Mouse (Mus musculus): ENCODE measurements at regions not wholly inside any gene's neighbourhood (a gene's known extent, or its start where the extent isn't known, plus 50 kb on each side); places are given as distances from the start of the nearest gene placed in this dataset.
A peak's percentile ranks its signal among the peaks of the same experiment; 100 is the strongest.

DNA sequence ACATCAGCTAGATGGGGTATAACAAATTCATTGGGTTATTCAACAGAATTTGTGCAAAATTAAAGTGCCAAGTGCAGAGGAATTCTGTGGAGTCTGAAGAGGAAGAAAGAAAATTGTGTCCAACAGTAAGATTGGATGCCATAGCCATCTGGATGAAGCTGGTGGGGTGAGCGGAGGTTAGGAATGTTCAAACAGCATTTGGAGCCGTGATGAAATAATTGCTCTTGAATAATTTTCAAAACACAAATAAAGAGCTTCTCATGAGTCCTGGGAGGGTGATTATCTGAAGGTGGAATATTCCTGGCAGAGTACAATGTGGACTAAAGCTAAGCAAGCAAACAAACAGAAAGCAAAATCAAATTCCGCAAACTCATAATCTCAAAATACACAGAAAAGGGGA lies 260.8 kb downstream of the 1190002N15Rik start:
- Histone ChIP-seq H3K27ac (ENCODE audit: low read depth, low read length) (no peak overlapping the region), H3K4me1 (ENCODE audit: insufficient read depth) (no peaks in the 10 kb centered on the region), H3K36me3 (ENCODE audit: insufficient read depth) (no peaks in the 10 kb centered on the region), H3K4me2 (ENCODE audit: low read depth) (no peak overlapping the region), H3K9me3 (ENCODE audit: low read length) (no peaks in the 10 kb centered on the region), H3K27me3 (ENCODE audit: insufficient read depth, low read length) (no peaks in the 10 kb centered on the region), H3K4me3 (ENCODE audit: low read depth, low read length) (no peak overlapping the region), H3K9ac (no peak overlapping the region)
- WGBS: 75% methylated on average over 3 of the region's 3 CpGs
- ATAC-seq: no peak
- TF ChIP-seq CTCF (IDR thresholded peaks at IDR 0.05; ENCODE audit: low read depth): no peak
- no peak for DNase-seq

DNA sequence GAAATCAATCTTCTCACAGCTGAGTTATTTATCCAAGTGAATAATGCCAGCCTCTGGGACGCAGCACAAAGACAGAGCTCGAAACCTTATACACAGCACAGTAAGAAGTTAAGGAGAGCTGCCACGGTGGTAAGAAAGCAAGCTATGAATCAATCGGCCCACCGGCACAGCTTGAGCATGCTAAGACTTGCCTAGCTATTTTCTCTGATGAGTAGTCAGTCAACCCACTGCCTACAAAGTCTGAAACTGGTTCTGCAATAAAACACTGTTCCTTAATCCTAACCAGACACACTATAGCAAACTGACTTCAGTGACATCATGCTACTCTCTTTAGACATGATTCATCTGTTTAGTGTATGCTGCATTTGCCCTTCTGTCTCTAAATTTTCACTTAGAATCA lies 268.7 kb downstream of the 1190002N15Rik start:
- H3K4me1 ChIP-seq (ENCODE audit: insufficient read depth): no peaks in the 10 kb centered on the region
- no peak overlapping the region for H3K4me3 ChIP-seq (ENCODE audit: low read depth, low read length)
- H3K36me3 ChIP-seq (ENCODE audit: insufficient read depth): no peaks in the 10 kb centered on the region
- TF ChIP-seq CTCF (IDR thresholded peaks at IDR 0.05; ENCODE audit: low read depth): no peak
- no peaks in the 10 kb centered on the region for H3K27me3 ChIP-seq (ENCODE audit: insufficient read depth, low read length)
- no peak overlapping the region for H3K4me2 ChIP-seq (ENCODE audit: low read depth)
- H3K27ac ChIP-seq (ENCODE audit: low read depth, low read length): no peak overlapping the region
- 83% methylated on average over 5 of the region's 5 CpGs for WGBS
- no peak overlapping the region for H3K9ac ChIP-seq
- H3K9me3 ChIP-seq (ENCODE audit: low read length): no peaks in the 10 kb centered on the region
- DNase-seq (no peak), ATAC-seq (no peak)

DNA sequence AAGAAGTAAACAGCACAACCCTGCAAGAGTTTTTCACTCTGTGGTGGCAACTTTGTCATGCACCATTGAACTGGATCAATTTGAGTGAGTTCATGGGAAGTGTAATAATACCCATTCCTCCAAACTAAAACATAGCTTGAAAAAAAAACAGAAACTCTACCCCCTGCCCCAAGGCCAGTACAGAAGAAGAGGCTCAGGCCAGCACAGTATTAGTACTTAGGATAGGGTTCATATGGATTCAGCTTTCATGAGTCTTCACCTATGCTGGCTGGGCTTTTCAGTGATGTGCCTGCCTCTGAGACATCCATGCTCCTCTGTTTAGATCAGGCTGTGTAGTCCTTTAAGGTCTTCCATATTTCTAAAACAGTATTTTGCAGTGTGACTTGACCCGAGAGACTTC lies 270.6 kb downstream of the 1190002N15Rik start:
- H3K9me3 ChIP-seq (ENCODE audit: low read length): no peaks in the 10 kb centered on the region
- H3K9ac ChIP-seq: no peak overlapping the region
- no peak for TF ChIP-seq CTCF (IDR thresholded peaks at IDR 0.05; ENCODE audit: low read depth)
- DNase-seq (no peak), ATAC-seq (no peak)
- H3K27me3 ChIP-seq (ENCODE audit: insufficient read depth, low read length): no peaks in the 10 kb centered on the region
- no peaks in the 10 kb centered on the region for H3K4me1 ChIP-seq (ENCODE audit: insufficient read depth)
- no peak overlapping the region for H3K27ac ChIP-seq (ENCODE audit: low read depth, low read length)
- 94% methylated on average over 1 of the region's 1 CpGs for WGBS
- H3K4me2 ChIP-seq (ENCODE audit: low read depth): no peak overlapping the region
- H3K4me3 ChIP-seq (ENCODE audit: low read depth, low read length): no peak overlapping the region
- no peaks in the 10 kb centered on the region for H3K36me3 ChIP-seq (ENCODE audit: insufficient read depth)

DNA sequence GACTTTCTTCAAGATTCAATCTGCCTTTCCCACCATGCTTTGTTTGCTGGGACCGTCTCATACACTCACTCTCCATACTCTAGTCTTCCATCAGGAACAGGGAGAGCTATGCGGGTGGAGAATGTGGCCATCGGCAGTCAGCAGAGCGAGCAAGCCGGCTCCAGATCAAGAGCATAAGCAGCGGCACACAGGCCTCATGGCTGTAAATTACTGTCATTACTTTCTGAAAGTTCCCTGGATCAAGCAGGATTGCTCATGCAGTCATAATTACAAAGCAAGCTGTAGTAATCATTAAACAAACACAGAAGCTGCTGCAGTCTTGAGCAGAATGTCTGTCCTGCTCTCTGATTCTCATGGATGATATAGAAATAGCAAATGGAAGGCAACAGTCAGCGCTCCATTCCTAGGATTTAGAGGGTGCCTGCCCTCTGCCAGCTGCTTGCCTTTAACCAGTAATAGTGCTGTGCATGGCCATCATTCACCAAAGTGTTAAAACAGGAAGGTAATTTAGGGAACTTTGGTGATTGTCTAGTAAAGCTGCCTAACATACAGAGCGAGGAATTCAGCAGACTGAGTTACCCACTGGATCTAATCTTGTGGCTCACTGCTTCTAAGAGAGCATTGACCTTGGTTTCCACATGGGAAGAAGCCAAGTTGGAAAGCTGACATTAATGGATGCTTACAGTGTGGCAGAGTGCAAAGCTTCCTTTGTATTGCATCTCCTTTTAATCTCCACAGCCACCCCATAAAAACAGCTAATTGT lies 298.2 kb downstream of the 1190002N15Rik start:
- Histone ChIP-seq H3K9me3 (ENCODE audit: low read length) (no peaks in the 10 kb centered on the region), H3K36me3 (ENCODE audit: insufficient read depth) (no peaks in the 10 kb centered on the region), H3K27me3 (ENCODE audit: insufficient read depth, low read length) (no peaks in the 10 kb centered on the region), H3K4me2 (ENCODE audit: low read depth) (no peak overlapping the region), H3K9ac (no peak overlapping the region), H3K27ac (ENCODE audit: low read depth, low read length) (no peak overlapping the region), H3K4me3 (ENCODE audit: low read depth, low read length) (no peak overlapping the region), H3K4me1 (ENCODE audit: insufficient read depth) (no peaks in the 10 kb centered on the region)
- 49% methylated on average over 8 of the region's 8 CpGs for WGBS
- peak; percentile 29; the same call in 1 of the 2 replicates for ATAC-seq
- no peak for DNase-seq
- TF ChIP-seq CTCF (IDR thresholded peaks at IDR 0.05; ENCODE audit: low read depth): no peak

DNA sequence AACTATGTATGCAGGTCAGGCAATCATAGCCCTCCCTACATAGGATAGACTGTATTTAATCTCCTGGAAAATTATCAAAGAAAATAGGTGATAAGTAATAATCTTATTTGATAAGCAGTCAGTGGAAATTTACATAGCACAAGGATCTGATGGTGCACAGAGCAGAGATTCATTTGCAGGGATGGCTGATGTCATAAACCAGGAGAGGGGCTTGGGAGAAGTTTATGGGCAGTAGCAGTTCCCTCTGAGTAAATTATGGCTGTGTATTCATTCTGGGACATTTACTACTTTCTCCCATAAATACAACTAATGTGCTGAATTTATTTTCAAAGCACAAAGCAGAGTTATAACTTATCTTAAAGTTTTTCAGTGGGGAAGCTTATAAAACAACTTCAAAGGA lies 299.3 kb downstream of the 1190002N15Rik start:
- H3K9me3 ChIP-seq (ENCODE audit: low read length): no peaks in the 10 kb centered on the region
- no peaks in the 10 kb centered on the region for H3K4me1 ChIP-seq (ENCODE audit: insufficient read depth)
- DNase-seq (no peak), ATAC-seq (no peak)
- no peak overlapping the region for H3K4me3 ChIP-seq (ENCODE audit: low read depth, low read length)
- TF ChIP-seq CTCF (IDR thresholded peaks at IDR 0.05; ENCODE audit: low read depth): no peak
- no peaks in the 10 kb centered on the region for H3K27me3 ChIP-seq (ENCODE audit: insufficient read depth, low read length)
- no peak overlapping the region for H3K9ac ChIP-seq
- H3K27ac ChIP-seq (ENCODE audit: low read depth, low read length): no peak overlapping the region
- no peaks in the 10 kb centered on the region for H3K36me3 ChIP-seq (ENCODE audit: insufficient read depth)
- H3K4me2 ChIP-seq (ENCODE audit: low read depth): no peak overlapping the region

DNA sequence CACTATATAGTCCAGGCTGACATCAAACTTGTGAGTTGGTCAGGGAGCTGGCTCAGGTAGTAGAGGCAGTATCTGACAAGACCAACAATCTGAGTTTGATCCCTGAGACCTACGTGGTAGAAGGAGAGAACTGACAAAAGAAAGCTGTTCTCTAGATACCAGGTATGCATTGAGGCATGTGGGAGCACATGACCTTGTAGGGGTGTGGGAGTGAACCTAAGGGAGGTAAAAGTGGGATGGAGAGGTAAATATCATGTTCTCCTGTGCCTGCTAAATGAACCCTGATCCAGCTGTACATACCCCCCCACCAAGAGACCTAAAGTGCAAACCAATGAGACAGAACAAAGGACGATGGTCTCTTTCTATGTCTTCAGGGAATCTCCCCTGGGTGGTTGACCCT lies 308.3 kb downstream of the 1190002N15Rik start:
- no peak for TF ChIP-seq CTCF (IDR thresholded peaks at IDR 0.05; ENCODE audit: low read depth)

DNA sequence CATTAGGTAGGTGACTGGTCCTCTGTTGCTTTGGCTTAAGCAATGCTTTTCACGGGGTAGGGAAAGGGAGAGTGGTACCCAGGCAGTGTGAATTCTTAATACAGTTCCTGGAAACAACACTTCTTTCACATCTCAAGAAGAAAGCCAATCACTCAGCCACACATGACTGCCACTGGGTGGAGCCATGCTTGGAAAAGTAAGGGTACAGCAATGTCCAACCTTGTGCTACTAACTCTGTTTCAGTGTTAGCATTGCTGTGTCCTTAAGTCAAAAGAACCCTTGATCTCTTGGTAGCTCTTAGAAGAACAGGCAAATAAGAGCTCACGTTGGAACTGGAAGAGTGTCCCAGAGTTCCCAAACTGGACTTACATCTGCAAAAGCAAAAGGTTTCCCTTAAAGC lies 318.8 kb downstream of the 1190002N15Rik start:
- Histone ChIP-seq H3K9me3 (ENCODE audit: low read length) (no peaks in the 10 kb centered on the region), H3K4me3 (ENCODE audit: low read depth, low read length) (no peak overlapping the region), H3K9ac (no peak overlapping the region), H3K27ac (ENCODE audit: low read depth, low read length) (no peak overlapping the region), H3K4me2 (ENCODE audit: low read depth) (no peak overlapping the region), H3K4me1 (ENCODE audit: insufficient read depth) (no peaks in the 10 kb centered on the region), H3K36me3 (ENCODE audit: insufficient read depth) (no peaks in the 10 kb centered on the region), H3K27me3 (ENCODE audit: insufficient read depth, low read length) (no peaks in the 10 kb centered on the region)
- 66% methylated on average over 2 of the region's 2 CpGs for whole genome bisulfite sequencing
- ATAC-seq: no peak
- TF ChIP-seq CTCF (IDR thresholded peaks at IDR 0.05; ENCODE audit: low read depth): no peak
- no peak for DNase-seq

More for the DNA sequence above, 308.3 kb downstream of the 1190002N15Rik start:
- Histone ChIP-seq H3K36me3 (ENCODE audit: insufficient read depth) (no peaks in the 10 kb centered on the region), H3K9ac (no peak overlapping the region), H3K9me3 (ENCODE audit: low read length) (no peaks in the 10 kb centered on the region), H3K4me3 (ENCODE audit: low read depth, low read length) (no peak overlapping the region), H3K4me1 (ENCODE audit: insufficient read depth) (no peaks in the 10 kb centered on the region), H3K27ac (ENCODE audit: low read depth, low read length) (no peak overlapping the region), H3K4me2 (ENCODE audit: low read depth) (no peak overlapping the region), H3K27me3 (ENCODE audit: insufficient read depth, low read length) (no peaks in the 10 kb centered on the region)
- no peak for ATAC-seq
- DNase-seq: no peak
- 90% methylated on average over 2 of the region's 2 CpGs for WGBS

All from forebrain, postnatal 0 days (tissue).